Mouse (Mus musculus) left cerebral cortex, postnatal 4 days (tissue): ENCODE measurements around the gene Ifi205. TPM values are rescaled to one million over a fixed set of nuclear protein-coding genes. Genes with fewer than 3 reads are reported as not detected.

ENCODE experiments used
- DNase-seq: peaks from one replicate; pipeline ENCODE4 v3.0.0-alpha.2; 2022
- intact Hi-C: fragments of 180-260 bp; cut with DNase I; formaldehyde crosslinking; loops from one replicate; pipeline ENCODE4 v1.15.1; 2025
- total RNA-seq, 2 experiments: library from RNA; stranded (reverse); gene quantifications; 2 replicates each; pipeline ENCODE4 v1.2.3; 2021

Ifi205 gene
- total RNA-seq, 2 experiments from 2014 or later = not detected

GRCm38 (mm10) chr1:173977622-173978021 lies 54.0 kb downstream of the Ifi205 start:
- intact Hi-C loops = no loop called here
- DNase-seq = no peak

DNA sequence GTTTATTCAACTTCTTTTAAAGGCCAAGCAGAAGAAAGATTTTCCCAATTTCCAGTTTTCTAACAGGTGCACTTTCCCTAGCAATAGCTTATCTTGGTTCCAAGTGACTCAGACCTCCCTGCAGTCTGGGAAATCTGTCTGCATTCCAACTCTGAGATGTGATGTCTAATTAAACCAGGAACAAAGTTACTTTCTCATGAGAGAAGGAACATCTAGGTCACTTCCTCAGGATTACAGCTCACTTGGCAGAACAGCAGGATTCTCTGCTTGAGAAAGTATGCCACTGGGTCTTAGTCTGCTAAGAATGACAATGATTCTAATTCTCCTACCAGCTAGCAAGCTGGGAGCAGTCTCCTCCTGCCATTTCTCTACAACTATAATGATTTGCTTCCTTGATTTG lies 58.5 kb downstream of the Ifi205 start:
- DNase-seq = no peak
- intact Hi-C loops = no loop called here

Other genes with a start within 250 kb of the Ifi205 start
- gene Ifi211, start 118.8 kb downstream of the Ifi205 start, total RNA-seq = under 1 TPM in 1 of 2 experiments, not detected in 1; 0.26 TPM
- gene Mndal, start 89.3 kb downstream of the Ifi205 start, total RNA-seq = 1 to 10 TPM; 1.3 to 1.6 TPM
- gene Ifi203, start 89.1 kb downstream of the Ifi205 start, total RNA-seq = under 1 TPM; 0.68 to 0.72 TPM
- gene Ifi202b, start 49.1 kb downstream of the Ifi205 start, total RNA-seq = not detected
- not detected for gene Olfr433, start 8.9 kb upstream of the Ifi205 start, total RNA-seq
- not detected for gene Olfr432, start 17.4 kb upstream of the Ifi205 start, total RNA-seq
- gene Olfr430, start 34.8 kb upstream of the Ifi205 start, total RNA-seq = not detected
- not detected for gene Olfr429, start 52.5 kb upstream of the Ifi205 start, total RNA-seq
- not detected for gene Olfr427, start 65.1 kb upstream of the Ifi205 start, total RNA-seq
- gene Olfr231, start 89.4 kb upstream of the Ifi205 start, total RNA-seq = not detected
- gene Olfr424, start 99.7 kb upstream of the Ifi205 start, total RNA-seq = not detected
- gene Olfr420, start 123.8 kb upstream of the Ifi205 start, total RNA-seq = not detected
- under 1 TPM in 1 of 2 experiments, not detected in 1; 0.08 TPM for gene Spta1, start 141.0 kb upstream of the Ifi205 start, total RNA-seq
- gene Olfr419, start 220.3 kb upstream of the Ifi205 start, total RNA-seq = not detected